Mouse (Mus musculus) cortical plate, adult 2 months (tissue): ENCODE measurements around the gene Wnt4.

Experiments used
- CTCF ChIP-seq: fragments of 200-500 bp; IDR thresholded peaks from 2 replicates; pipeline ENCODE4 v1.5.1; 2011; ENCODE audit warnings: mild to moderate bottlenecking, control low read depth, low read length; ENCODE audit not compliant: insufficient read depth; ENCODE audit errors: extremely low read depth
- POLR2A ChIP-seq: fragments of 200-500 bp; IDR thresholded peaks from 2 replicates; pipeline ENCODE4 v1.6.1; 2011; ENCODE audit warnings: mild to moderate bottlenecking, low read length, control low read depth; ENCODE audit not compliant: insufficient read depth; ENCODE audit errors: extremely low read depth

DNA sequence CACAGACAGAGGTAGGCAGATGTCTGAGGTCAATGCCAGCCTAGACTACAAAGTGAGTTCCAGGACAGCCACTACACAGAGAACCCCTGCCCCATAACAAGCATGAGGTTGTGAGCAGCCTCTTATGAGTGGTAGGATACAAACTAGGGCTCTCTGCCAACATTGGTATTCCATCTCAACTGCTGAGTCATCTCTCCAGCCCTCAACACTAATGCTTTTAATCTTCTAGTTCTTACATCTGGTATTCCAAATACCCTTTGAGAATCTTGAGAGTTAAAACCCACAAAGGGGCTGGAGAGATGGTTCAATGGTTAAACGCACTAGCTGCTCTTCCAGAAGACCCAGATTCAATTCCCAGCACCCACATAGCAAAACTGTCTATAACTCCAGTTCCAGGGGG, 62.1 kb downstream of the Wnt4 start:
- TF ChIP-seq CTCF, result no peak
- TF ChIP-seq POLR2A, result no peak
